Mouse (Mus musculus) right cerebral cortex, postnatal 36 days (tissue): ENCODE measurements at regions not wholly inside any gene's neighbourhood (a gene's known extent, or its start where the extent isn't known, plus 50 kb on each side); places are given as distances from the start of the nearest gene placed in this dataset.

Source experiments
- DNase-seq, 2 experiments: peaks; one replicate each; pipeline ENCODE4 v3.0.0; 2022; ENCODE audit warnings: low spot score in 2 of 2, mixed read lengths in 1 of 2

DNA sequence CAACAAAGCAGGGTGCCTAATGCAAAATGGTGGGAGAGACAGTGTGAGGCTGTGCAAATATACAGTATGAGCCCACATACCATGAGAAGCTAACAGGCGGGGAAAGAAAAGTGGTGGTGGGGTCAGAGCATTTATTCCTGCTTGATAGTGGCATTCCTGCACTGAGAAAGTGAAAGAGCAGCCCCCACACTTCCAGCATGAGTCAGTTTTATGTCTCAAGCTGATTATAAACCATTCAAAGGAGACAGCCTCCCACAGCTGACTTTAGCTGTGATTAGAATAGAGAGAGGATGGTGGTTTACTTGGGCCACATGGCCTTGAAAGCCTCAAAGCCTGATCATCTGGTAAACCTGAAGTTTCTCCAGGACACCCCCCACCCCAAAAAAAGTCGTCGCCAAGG, 64.4 kb downstream of the Gm43517 start:
- DNase-seq = peak; percentile 20 to 36

DNA sequence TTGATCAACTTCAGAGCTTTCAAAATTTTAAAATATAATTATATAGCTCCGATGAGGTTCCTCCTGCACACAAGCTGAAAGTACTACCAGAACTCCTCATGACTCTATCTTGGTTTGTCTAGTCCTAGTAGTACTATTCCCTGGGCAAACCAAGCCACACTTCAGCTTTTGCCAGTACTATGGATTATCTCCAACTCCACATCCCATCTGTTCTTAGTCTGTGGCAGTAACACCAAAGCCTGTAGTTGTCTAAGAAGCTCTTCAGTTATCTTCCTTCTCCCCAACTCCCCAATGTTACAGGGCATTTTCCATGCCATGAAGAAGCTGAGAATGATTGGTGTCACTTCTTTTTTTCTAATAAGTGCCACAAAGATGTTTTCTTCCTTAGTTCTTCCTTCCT, 83.1 kb downstream of the Gm43517 start:
- DNase-seq = no peak

DNA sequence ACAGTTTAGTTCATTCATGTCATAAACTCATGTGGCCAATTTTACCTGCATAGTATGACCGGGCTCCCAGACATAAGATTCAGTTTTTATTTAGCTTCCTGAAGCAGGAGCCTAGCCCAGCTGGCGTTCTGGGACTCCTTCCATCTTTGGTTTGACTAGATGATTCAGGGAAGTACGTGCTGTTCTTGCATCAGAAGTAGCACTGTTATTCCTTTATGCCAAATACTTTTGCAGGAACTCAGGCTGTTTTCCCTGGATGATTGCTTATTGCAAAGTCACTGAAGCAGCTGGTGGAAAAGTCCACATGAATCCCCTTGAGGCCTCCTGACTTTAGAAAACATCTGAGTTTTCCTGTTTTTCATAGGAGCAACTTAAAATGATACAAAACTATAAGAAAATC, 88.4 kb downstream of the Gm43517 start:
- DNase-seq = peak; percentile 64 to 79

DNA sequence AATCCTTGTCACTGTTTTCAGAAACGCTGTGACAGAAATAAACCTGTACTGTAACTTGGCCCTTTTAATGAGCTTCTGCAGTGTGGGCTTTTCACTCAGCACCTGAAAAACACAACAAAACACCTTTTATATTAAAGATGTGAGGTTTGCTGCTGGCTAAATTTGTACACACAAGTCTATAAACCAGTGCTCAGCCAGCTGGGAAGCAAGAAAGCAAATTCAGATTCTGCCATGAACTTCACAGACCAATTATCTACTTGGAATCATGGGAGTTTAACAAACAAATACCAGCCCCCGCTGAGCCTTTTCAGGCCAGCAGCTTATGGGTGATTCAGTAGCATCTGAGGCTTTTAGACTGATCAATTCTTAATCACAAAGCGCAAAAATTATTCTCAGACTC, 95.7 kb downstream of the Gm43517 start:
- no peak for DNase-seq

DNA sequence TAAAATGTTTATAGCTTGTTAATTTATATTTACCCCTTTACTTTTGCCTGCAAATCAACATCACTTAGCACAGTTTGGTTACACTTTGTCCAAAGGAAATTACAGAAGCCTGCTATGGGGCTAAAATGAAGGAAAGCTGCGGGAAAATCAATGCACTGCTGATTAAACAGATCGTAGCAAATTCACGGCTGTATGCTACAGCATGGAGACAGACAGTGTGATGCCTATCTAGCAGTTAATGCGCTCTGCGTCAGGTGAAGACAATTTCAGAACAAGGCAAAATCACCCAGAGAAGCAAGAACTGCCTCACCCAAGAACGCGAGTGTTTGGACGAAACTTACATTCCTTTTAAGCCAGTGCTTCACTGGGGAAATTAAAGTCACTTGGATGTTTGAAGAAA, 96.2 kb downstream of the Gm43517 start:
- no peak for DNase-seq

DNA sequence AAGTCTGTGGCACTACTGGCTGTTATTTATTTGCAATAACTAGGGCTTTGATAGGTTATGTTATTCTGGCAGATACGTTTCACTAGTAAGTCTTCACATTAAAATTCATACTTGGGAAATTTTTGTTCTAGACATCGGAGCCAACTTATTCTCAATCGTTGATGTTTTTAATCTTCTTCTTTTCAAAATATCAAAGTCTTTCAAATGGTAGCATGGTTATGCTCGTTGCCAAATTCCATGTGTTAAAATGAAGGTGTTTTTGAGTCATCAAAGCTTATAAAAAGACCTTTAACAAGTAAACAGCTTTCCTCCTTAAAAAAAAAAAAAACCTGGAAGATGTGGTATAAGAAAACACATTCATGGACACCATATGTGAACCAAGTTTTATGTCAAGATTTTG, 97.4 kb downstream of the Gm43517 start:
- no peak for DNase-seq

DNA sequence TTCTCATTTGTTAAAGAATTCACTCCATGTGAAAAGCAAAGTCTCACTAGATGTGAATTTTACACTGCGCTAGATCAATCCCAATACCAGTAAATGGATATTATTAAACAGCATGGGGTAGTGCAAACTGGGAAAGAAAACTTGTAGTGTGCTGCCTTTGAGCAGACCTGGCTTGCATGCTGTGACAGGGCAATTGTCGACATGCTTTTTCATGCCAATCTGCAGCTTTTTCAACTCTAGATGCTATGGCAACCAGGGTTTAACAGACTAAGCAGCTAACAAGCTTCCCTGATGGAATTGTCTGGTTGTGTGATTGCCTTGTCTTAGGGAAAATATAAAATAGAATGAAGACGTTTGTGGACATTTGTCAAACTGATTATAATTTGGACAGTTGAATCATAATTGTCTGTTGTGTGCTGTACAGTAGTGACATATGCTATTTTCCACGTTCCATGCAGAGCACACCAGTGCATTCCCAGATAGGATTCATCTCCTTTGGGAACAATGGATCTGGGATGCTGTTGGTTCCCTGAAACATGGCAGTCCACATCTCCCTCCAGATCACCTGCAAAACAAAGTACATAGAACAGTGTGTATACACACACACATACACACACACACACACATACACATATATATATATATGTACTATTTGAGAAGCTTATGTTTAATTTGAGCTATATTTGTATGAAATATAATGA, 99.2 kb downstream of the Gm43517 start:
- DNase-seq = no peak

DNA sequence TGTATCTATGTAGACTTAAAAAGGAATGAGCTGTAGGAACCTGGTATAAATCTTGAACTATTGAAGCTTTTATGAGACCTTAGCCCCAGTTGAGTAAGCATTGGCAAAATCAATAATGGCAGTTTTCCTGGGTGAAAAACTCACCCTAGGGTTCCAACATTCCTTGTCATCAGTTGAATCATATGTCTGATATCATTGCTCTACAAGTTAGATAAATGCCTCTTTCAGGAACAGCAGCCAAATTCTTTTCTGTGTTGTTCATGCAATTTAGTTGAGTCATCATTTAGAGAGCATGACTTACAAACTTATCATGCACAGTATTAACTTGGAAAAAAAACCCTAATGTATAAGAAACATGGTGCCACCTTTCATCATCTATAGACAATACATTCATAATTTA, 128.2 kb downstream of the Gm43517 start:
- DNase-seq = no peak

DNA sequence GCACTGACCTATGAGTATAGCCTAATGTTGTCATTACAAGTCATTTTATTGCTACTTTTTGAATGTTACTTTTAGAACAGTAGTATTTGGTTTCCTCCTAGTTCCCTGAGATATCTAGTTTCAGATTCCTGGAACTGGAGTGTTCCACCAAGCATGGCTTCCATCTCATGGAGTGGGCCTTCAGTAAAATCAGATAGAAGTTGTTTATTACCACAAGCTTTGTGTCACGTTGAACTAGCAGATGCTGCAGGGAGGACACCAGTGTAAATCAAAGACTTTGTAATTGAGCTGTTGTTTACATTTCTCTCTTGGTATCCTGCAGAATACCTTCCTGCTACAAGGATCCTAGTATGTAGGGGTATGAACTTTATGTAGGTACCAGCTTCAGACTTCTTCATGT, 129.6 kb downstream of the Gm43517 start:
- no peak for DNase-seq
